Mouse (Mus musculus) midbrain, embryonic 13.5 days (tissue): Measurements from ENCODE around the gene Fmo1. TPM values are rescaled to one million over a fixed set of nuclear protein-coding genes. Genes with fewer than 3 reads are reported as not detected.

Source experiments
- ATAC-seq: fragments of 200-750 bp; cut with Nextera tagmentation; 2 replicates; pipeline ENCODE4 v1.8.0; 2017; ENCODE audit warnings: mild to moderate bottlenecking, moderate TSS enrichment, moderate library complexity
- H3K27ac ChIP-seq: fragments of 300-500 bp; sonication (generic); 2 replicates; pipeline ENCODE4 v1.5.1; 2015; ENCODE audit warnings: inconsistent platforms, mild to moderate bottlenecking, moderate library complexity
- H3K27me3 ChIP-seq: fragments of 300-500 bp; sonication (generic); 2 replicates; pipeline ENCODE4 v1.6.1; 2015; ENCODE audit warnings: mild to moderate bottlenecking, inconsistent platforms
- H3K36me3 ChIP-seq: fragments of 300-500 bp; sonication (generic); 2 replicates; pipeline ENCODE4 v1.6.1; 2015; ENCODE audit warnings: mild to moderate bottlenecking, inconsistent platforms
- H3K4me1 ChIP-seq: fragments of 300-500 bp; sonication (generic); replicated peaks from 2 replicates; pipeline ENCODE4 v1.6.1; 2015; ENCODE audit warnings: inconsistent platforms
- H3K4me2 ChIP-seq: fragments of 300-500 bp; sonication (generic); replicated peaks from 2 replicates; pipeline ENCODE4 v1.6.1; 2015; ENCODE audit warnings: moderate library complexity, mild to moderate bottlenecking, inconsistent platforms
- H3K4me3 ChIP-seq: fragments of 300-500 bp; sonication (generic); replicated peaks from 2 replicates; pipeline ENCODE4 v1.5.1; 2015; ENCODE audit warnings: mild to moderate bottlenecking, inconsistent platforms
- H3K9ac ChIP-seq: fragments of 300-500 bp; sonication (generic); replicated peaks from 2 replicates; pipeline ENCODE4 v1.6.1; 2015; ENCODE audit warnings: mild to moderate bottlenecking, inconsistent platforms
- H3K9me3 ChIP-seq: fragments of 300-500 bp; sonication (generic); 2 replicates; pipeline ENCODE4 v1.6.1; 2016; ENCODE audit warnings: mild to moderate bottlenecking, inconsistent platforms
- WGBS: fragments of 180-500 bp; shearing (Covaris S2); methylation state at CpG from one replicate; pipeline ENCODE4 v1.1.7; 2015; 5-methylcytosine and 5-hydroxymethylcytosine counted together
- polyA plus RNA-seq: library from polyadenylated mRNA; unstranded; fragments of >200 nt; fragmentation: Nextera tagmentation; extraction: Ambion mirVana; gene quantifications from 2 replicates; pipeline ENCODE4 v1.2.1, GENCODE M21; 2015

The Fmo1 gene
- polyA plus RNA-seq: 14.9 and 15.2 TPM in 2 replicates

DNA sequence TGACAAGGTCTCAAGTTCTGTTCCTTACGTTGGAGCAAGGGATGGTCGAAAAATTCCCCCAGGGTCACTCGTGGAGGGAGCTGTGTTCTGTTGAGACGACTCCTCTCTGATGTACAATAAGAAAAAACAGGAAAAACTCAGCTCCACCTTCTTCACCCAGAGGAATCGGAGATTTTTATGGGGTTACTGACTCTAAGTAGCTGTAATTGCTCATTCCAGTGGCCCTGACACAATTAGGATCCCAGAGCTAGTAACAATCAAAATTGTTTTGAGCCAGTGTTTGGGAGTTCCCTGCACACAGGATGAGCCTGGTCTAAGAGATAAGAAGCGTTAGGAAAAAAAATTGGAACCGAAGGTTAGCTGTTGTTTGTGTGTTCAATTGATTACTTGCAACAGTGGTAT lies at the start of gene Fmo1:
Gene Fmo1 (minus strand): TSS at position 331 of the 402 bp plus-strand sequence.
- ATAC-seq: no peak
- Histone ChIP-seq H3K27ac (no peak within 1 kb of the TSS), H3K36me3 (no peaks in the 10 kb centered on the region), H3K4me1 (peaks cover 4% of the 10 kb centered on the region; the same call in 1 of the 2 replicates), H3K9me3 (no peaks in the 10 kb centered on the region), H3K4me3 (no peak within 1 kb of the TSS), H3K4me2 (no peak within 1 kb of the TSS), H3K9ac (no peak within 1 kb of the TSS), H3K27me3 (no peaks in the 10 kb centered on the region)
- WGBS: 80% methylated on average over 7 of the region's 7 CpGs

DNA sequence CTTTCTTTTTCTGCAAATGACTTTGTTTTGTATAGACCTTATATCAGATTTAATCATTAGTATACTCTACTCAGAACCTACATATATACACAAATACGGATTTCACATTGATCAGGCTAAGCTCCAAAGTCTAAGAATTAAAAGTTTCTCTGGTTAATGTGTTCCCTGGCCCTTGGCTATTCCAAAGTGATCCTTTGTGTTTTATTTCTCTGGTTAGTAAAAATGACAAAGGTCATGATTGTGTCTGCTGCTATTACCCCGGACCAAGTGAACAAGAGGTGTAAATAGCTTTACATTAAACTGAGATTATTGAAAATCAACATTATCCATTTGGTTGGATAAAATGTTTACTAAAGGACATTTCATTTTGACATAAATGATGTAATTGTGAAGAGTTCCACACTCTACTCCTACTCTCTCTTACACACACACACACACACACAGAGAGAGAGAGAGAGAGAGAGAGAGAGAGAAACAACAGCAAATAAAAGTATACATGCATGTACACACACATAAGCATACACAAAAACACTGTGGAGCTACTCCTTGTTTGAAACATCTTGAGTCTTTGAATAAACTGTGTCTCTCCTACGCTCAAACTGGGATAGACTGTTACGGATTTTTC lies 48.6 kb upstream of the Fmo1 start:
- no peak overlapping the region for H3K27ac ChIP-seq
- H3K36me3 ChIP-seq: no peaks in the 10 kb centered on the region
- H3K4me2 ChIP-seq: no peak overlapping the region
- no peak overlapping the region for H3K4me3 ChIP-seq
- no peak overlapping the region for H3K9ac ChIP-seq
- no peaks in the 10 kb centered on the region for H3K9me3 ChIP-seq
- no peak for ATAC-seq
- no peaks in the 10 kb centered on the region for H3K27me3 ChIP-seq
- 91% methylated on average over 4 of the region's 4 CpGs for WGBS
- no peaks in the 10 kb centered on the region for H3K4me1 ChIP-seq

DNA sequence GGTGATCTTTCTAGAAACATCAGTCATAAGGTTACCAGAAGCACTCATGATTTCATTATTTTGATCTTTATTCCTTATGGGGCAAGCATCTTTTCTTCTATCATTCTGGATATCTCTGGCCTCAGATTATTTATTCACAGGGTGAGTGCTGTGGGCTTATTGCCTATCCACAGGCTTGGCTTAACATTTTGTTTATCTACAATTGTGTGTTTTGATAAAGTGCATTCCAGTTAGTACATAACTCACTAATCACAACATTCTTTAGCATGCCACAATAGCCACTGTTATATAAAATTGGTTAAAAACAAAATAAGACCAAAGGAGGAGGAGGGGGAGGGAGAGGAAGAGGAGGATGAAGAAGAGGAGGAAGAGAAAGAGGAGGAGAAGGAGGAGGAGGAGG lies 45.7 kb upstream of the Fmo1 start:
- Histone ChIP-seq H3K9ac (no peak overlapping the region), H3K4me2 (no peak overlapping the region), H3K4me3 (no peak overlapping the region), H3K27me3 (no peaks in the 10 kb centered on the region), H3K36me3 (no peaks in the 10 kb centered on the region), H3K4me1 (no peaks in the 10 kb centered on the region), H3K27ac (no peak overlapping the region), H3K9me3 (no peaks in the 10 kb centered on the region)
- ATAC-seq: no peak

DNA sequence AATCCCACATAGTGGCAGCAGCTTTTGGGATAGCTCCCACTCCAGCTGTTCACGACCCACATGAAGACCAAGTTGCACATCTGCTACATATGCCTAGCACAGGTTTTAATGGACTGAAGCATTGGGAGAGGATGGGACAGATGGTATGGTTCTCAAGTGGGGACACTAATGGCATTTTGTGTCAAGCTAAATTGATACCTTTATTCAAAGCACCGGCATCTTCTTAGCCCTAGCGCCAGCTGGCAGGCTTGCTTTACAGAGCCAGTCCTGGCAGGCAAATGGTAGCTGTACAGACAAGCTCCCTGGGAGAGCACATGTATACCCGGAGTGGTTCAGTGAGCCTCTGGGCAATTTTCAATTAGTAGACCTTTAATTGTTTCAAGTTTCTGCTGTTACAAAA lies 35.5 kb upstream of the Fmo1 start:
- WGBS: 73% methylated on average over 4 of the region's 4 CpGs
- Histone ChIP-seq H3K36me3 (no peaks in the 10 kb centered on the region), H3K4me1 (no peaks in the 10 kb centered on the region), H3K9me3 (no peaks in the 10 kb centered on the region), H3K9ac (no peak overlapping the region), H3K27me3 (no peaks in the 10 kb centered on the region), H3K4me3 (no peak overlapping the region), H3K27ac (no peak overlapping the region), H3K4me2 (no peak overlapping the region)
- ATAC-seq: peak; percentile 45; the same call in 1 of the 2 replicates

DNA sequence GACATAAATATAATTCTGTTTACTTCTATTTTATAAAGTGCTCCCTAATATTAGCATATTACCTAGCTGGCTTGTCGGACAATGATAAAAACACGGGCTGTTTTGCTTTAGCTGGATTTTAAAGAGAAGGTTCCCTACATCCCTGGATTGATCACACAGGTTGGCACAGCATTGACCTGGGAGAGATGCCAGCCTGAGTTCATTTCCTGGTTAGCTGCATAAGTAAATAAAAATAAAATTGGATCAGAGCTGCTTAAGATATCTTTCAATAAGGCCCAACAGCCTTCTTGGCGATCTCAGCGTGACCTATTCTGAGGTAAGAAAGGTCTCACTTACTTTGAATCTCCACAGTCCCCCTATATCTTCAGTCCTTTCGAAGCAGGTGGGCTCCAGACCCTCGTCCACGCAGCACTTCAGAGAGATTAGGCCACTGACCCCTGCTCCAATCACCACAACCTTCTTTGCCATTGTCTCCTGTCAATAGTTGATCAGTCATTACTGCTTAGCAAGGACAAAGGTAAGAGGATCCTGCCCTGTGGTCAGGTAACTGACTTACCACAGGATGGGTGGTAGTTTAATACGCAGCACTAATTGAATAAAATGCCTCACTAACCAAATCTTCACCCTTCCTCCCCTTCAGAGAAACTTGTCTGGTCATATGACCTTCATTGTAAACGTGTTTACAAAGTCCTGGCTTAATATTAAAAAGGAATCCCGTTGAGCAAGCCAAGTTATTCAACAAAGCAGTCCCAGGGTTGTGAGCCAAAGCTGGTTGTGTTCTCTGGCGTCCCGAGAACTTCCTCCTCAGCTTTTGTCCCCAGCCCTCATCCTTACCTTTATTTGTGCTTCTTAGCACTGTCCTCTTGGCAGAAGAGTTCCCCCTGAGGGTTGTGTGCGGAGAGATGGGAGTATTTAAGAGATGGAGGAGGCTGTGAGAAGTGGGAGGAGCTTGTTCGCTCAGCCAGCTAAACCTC lies 31.7 kb upstream of the Fmo1 start, which contains the start of gene Fmo2:
Gene Fmo2 (minus strand): TSS at position 889 of the 974 bp plus-strand sequence.
- WGBS: 68% methylated on average over 14 of the region's 14 CpGs
- no peaks in the 10 kb centered on the region for H3K4me1 ChIP-seq
- no peak within 1 kb of the TSS for H3K9ac ChIP-seq
- ATAC-seq: no peak
- H3K9me3 ChIP-seq: no peaks in the 10 kb centered on the region
- no peak within 1 kb of the TSS for H3K27ac ChIP-seq
- H3K36me3 ChIP-seq: no peaks in the 10 kb centered on the region
- no peaks in the 10 kb centered on the region for H3K27me3 ChIP-seq
- no peak within 1 kb of the TSS for H3K4me3 ChIP-seq
- no peak within 1 kb of the TSS for H3K4me2 ChIP-seq

DNA sequence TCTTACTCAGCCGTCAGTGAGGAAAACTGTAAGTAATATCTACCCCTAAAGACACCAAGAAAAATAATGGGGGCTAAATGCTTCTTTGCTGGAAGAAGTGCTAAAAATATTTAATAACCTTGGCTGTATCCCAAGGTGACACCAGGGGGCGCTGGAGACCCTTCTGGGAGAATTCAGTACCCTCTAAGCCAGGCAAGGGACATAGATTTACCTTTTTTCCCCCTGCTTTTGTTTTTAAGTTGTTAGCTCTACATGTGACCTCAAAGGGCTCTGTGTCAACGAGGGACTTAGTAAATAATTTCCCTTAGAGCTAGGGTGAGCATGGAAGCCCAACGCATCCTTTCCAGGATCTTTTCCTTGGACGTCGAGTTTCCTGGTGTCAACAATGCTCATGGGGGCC lies 29.5 kb upstream of the Fmo1 start:
- Histone ChIP-seq H3K27me3 (no peaks in the 10 kb centered on the region), H3K9me3 (no peaks in the 10 kb centered on the region), H3K4me3 (no peak overlapping the region), H3K27ac (no peak overlapping the region), H3K4me1 (no peaks in the 10 kb centered on the region), H3K4me2 (no peak overlapping the region), H3K36me3 (no peaks in the 10 kb centered on the region), H3K9ac (no peak overlapping the region)
- peak; percentile 65 for ATAC-seq
- WGBS: 41% methylated on average over 6 of the region's 6 CpGs

DNA sequence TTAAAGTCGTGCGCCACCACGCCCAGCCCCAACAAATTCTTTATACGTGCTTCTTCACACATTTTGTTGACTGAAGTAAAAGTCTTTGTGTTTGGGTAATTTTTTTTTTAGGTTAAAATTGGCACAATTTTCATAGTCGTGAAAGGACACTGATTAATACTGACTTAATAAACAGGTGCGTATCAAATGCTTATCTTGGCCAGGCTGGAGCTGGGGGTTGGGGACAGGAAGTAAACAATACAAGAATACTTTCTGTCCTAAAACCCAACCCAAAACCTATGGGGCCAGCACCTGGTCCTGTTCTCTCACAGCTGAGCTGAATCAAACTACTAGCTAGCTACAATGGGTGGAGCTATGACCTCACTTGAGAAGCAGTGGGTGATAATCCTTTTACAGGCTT lies 26.6 kb upstream of the Fmo1 start:
- Histone ChIP-seq H3K9ac (no peak overlapping the region), H3K9me3 (no peaks in the 10 kb centered on the region), H3K4me2 (no peak overlapping the region), H3K27me3 (no peaks in the 10 kb centered on the region), H3K4me3 (no peak overlapping the region), H3K36me3 (no peaks in the 10 kb centered on the region), H3K27ac (no peak overlapping the region), H3K4me1 (no peaks in the 10 kb centered on the region)
- no peak for ATAC-seq
- WGBS: 94% methylated on average over 6 of the region's 6 CpGs

DNA sequence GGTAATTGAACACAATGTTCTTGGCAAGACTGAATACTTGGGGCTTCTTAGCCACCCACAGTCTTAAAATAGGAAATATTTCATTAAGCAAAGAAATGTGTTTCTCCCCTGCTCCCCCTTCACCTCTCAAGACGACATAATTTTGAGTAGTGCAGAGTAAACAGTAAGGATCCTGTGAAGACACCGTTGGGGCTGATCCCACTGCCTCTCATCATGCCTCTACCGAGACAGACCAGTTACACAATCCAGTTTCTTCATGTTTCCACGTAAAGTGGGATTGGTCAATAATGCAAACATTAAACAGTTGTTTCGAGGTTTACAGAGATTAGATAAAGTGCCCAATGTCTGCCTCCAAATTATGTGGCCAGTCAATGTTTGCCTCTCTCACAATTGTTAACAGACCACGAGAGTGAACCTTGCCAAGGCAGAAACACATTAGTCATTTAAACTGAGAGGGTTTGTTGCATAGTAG lies 25.6 kb upstream of the Fmo1 start:
- Histone ChIP-seq H3K4me3 (no peak overlapping the region), H3K27me3 (no peaks in the 10 kb centered on the region), H3K36me3 (no peaks in the 10 kb centered on the region), H3K9ac (no peak overlapping the region), H3K27ac (no peak overlapping the region), H3K4me2 (no peak overlapping the region), H3K9me3 (no peaks in the 10 kb centered on the region), H3K4me1 (no peaks in the 10 kb centered on the region)
- 87% methylated on average over 6 of the region's 6 CpGs for WGBS
- ATAC-seq: no peak

DNA sequence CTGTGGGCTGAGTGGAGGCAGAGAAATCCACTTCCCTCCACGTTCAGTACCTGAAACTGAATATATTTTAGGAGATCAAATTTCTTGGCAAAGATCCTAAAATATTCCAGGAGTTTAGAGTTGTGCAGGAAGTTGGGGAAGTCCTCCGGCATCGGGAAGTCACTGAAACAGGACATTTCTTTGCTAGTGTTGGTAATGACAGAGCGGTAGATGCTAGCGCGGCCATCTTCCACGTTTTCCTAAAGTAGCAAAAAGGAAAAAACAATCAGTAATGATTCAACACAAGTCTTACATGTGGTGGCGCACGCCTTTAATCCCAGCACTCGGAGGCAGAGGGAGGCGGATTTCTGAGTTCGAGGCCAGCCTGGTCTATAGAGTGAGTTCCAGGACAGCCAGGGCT lies 22.2 kb upstream of the Fmo1 start:
- no peaks in the 10 kb centered on the region for H3K4me1 ChIP-seq

DNA sequence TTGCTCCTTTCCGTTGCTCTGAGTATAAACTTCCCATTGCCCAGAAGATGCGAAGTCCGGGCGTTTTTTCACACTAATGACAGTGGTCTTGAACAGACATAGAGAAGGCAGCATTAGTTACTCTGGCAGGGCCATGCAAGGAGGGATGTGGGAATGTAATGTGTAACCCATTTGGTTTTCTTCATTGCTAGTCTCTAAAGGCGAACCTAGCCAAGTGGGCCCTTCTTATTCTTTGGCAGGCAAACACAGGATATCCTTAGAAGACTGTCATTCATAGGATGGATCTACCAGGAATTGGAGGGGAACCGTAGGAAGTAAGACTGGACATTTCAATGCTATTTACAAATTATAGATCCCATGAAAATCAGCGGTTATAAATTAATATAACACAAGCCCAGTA lies 21.2 kb upstream of the Fmo1 start:
- Histone ChIP-seq H3K9ac (no peak overlapping the region), H3K9me3 (no peaks in the 10 kb centered on the region), H3K36me3 (no peaks in the 10 kb centered on the region), H3K4me3 (no peak overlapping the region), H3K4me2 (no peak overlapping the region), H3K27me3 (no peaks in the 10 kb centered on the region), H3K4me1 (no peaks in the 10 kb centered on the region), H3K27ac (no peak overlapping the region)
- no peak for ATAC-seq
- 97% methylated on average over 7 of the region's 7 CpGs for WGBS

More for the DNA sequence above, 22.2 kb upstream of the Fmo1 start:
- ATAC-seq: no peak
- Histone ChIP-seq H3K27ac (no peak overlapping the region), H3K36me3 (no peaks in the 10 kb centered on the region), H3K4me3 (no peak overlapping the region), H3K9me3 (no peaks in the 10 kb centered on the region), H3K9ac (no peak overlapping the region), H3K4me2 (no peak overlapping the region), H3K27me3 (no peaks in the 10 kb centered on the region)
- 93% methylated on average over 12 of the region's 12 CpGs for WGBS

DNA sequence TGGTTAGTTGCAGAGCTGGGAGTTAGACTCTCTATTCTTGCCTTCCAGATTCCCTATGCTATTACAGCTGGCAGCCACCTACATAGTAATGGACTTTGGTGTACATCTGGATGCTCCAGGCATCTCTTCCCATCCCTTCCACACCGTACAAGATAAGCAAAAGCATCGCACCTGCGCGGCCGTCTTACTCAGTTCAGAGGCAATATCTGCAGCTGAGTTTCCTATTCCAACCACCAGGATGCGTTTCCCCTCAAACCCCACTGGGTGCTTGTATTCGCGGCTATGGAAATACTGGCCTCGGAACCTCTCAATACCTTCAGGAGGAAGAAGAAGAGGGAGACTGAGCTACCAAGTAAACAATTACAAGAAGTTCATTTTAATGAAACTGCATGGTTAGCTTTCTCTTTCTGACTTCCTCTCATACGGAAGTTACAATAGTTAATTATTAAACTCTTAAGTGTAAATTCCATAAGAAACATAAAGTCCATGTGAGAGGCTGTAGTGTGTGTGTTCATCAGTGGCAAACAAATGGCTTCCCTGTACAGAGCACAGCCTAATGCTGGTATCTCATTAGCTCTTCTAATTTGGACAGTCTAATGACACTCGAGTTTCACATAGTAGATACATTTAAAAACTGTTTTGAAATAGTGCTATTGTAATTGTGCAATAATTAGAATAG lies 19.9 kb upstream of the Fmo1 start:
- no peak for ATAC-seq
- Histone ChIP-seq H3K27ac (no peak overlapping the region), H3K4me3 (no peak overlapping the region), H3K4me2 (no peak overlapping the region), H3K36me3 (no peaks in the 10 kb centered on the region), H3K9me3 (no peaks in the 10 kb centered on the region), H3K27me3 (no peaks in the 10 kb centered on the region), H3K9ac (no peak overlapping the region), H3K4me1 (no peaks in the 10 kb centered on the region)
- WGBS: 89% methylated on average over 11 of the region's 11 CpGs

DNA sequence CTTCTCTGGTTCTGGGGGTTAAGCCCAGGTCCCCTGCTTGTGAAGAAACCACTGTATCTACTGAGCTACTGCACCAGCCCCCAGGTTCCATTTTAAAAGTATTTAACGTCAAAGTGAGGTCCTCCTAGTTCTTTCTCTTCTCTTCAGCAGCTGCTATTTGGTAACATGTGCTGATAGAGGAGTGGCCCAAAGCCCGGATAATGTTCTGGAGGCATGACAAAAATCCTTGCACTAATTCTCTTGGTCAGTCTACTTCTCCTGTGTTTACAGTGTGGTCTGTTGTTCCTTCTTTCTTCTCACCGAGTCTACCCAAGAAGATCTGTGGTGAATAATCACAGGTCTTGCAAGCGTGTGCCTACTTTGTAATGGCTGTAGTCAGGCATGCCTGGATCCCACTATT lies 16.3 kb upstream of the Fmo1 start:
- H3K4me1 ChIP-seq: no peaks in the 10 kb centered on the region
- H3K9me3 ChIP-seq: no peaks in the 10 kb centered on the region
- no peak overlapping the region for H3K4me2 ChIP-seq
- no peak overlapping the region for H3K9ac ChIP-seq
- ATAC-seq: no peak
- H3K36me3 ChIP-seq: no peaks in the 10 kb centered on the region
- 83% methylated on average over 4 of the region's 4 CpGs for WGBS
- no peak overlapping the region for H3K4me3 ChIP-seq
- H3K27me3 ChIP-seq: no peaks in the 10 kb centered on the region
- no peak overlapping the region for H3K27ac ChIP-seq
